Mouse (Mus musculus): ENCODE measurements around the gene S100b.

Gene S100b

GRCm38 (mm10) chr10:76260358-76261059 is 6.9 kb downstream of the S100b start:
- no peak for DNase-seq (ENCODE audit: low read depth, low spot score)

DNA sequence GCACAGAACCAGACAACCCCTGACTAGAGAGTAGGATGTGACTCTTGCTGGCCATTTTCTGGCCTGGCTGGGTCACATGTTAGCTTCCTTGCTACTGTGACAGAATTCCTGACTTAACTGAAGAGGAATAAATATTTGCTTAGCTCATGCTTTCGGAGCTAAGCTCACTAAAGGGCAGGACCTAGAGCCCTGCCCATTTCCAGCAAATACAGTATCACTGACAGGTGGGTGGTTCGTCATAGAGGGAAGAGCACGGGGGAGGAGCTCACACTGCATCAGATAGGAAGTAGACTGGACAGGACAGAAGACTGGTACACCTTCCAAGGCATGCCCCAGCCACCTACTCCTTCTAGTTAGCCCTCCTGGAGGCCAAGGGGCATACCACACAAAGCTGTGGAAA is 7.8 kb downstream of the S100b start:
- DNase-seq (ENCODE audit: low read depth, low spot score): no peak

DNA sequence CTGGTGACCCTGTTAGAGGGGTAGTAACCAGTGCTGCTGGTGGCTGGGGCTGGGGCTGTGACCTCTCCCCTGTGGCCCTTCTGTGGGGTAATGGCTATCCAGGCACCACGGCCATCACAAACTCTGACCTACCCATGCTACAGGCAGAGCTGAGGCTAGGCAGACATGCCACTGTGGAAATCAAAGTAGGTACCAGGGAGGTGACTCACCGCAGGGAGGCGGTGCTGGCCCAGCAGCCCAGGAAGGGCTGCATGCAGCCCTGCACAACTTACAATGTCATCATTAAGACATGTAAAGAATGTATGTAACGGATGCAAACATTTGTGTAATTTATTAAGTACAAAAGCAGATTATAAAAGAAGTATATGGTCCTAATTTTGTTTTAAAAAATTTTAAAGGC is 8.8 kb downstream of the S100b start:
- no peak for DNase-seq (ENCODE audit: low read depth, low spot score)

DNA sequence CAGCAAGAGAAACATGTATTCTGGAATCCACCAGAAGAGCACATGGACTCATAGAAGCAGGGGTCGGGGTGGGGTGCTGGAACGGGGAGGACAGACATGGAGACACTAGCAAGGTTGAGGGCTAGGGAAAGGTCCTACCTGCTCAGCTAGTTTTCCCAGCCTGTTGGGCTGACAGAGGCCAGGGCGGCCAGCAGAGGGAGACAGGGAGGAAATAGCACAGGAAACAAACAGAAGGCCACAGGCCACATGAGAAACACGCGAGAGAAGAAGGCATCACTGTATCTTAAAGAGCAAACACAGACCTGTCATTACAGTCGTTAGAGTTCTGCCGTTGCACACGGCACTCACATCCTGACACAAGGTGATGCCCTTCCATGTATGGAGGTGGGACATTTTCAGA is 17.6 kb downstream of the S100b start:
- peak; percentile 69 for DNase-seq (ENCODE audit: low read depth, low spot score)

DNA sequence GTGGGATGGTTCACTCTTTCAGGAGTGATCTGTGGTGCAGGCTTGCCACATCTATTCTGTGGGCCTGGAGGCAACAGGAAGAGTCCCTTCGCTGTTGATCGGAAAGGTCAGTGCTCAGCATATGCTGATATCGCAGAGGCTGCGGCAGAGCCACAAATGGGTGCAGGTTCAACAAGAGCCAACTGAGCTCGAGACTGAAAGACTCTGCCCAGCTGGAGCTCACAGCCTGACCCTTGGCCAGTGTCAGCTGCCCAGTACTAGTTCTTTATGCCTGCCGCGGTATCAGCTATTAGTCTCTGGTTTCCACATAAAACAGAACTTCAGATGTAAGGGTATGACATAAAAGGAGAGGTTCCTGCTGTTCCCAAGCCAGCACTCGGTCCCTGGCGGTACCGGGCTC is 21.6 kb downstream of the S100b start:
- DNase-seq (ENCODE audit: low read depth, low spot score): no peak

GRCm38 (mm10) chr10:76278541-76279097 is 25.0 kb downstream of the S100b start:
- no peak for DNase-seq (ENCODE audit: low read depth, low spot score)

DNA sequence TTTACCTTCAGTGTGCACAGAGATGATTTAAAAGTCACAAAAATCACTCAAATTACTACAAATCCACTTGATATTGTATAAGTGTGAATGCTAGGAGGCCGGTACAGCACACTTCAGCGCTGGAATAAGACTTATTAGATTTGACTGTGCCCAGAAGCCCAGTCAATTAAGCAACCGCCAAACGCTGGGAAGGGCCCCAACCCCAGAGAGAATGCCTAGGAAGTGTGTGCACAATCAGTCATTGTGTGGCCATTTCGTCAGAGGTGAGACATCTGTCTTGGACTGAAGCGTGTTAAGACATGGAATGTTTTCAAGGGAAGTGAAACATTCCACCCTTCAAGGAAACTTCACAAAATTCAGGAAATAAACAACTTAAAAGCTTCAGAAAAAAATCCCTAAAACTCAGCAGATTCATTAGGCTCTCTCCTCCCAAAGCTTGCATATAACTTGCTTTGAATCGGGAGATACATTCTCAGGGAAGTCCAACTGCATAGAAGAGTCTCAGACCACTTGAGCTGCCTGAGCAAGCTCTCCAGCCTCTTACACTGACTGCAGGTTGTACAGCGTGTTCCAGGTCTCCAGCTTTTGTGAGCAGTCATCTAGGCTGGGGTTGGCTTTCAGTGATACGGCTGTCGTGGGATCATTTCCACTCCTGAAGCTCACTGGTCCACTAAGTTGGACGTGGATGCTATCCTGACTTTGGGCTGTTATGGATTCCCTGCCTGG is 34.8 kb downstream of the S100b start:
- no peak for DNase-seq (ENCODE audit: low read depth, low spot score)

- DNase-seq (ENCODE audit: low read depth, low spot score): no peak
These were observed 35.4 kb downstream of the S100b start for GRCm38 (mm10) chr10:76289052-76289451.

GRCm38 (mm10) chr10:76289936-76290671 is 36.5 kb downstream of the S100b start:
- no peak for DNase-seq (ENCODE audit: low read depth, low spot score)

- DNase-seq (ENCODE audit: low read depth, low spot score): no peak
These were observed 39.6 kb downstream of the S100b start for GRCm38 (mm10) chr10:76293222-76293621.

- no peak for DNase-seq (ENCODE audit: low read depth, low spot score)
These were observed 46.5 kb downstream of the S100b start for GRCm38 (mm10) chr10:76300133-76300532.

DNA sequence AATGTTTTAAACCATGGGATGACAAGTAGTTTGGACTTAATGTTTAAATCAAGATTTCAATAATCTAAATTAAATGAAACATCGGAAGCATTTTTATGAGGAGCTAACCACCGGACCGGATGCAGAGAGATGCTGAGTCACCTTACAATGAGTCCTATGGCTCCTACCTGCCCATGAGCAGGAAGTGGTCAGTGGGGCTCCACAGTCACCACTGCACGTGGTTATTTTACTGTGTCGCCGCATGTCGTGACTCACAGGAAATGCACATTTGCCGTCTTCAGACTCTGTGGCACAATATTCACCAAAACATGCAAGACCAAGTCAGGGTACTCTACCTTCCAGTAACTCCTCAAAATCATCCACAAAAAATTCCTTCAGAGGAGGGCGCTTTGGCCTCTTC is 53.1 kb downstream of the S100b start:
- peak; percentile 78 for DNase-seq (ENCODE audit: low read depth, low spot score)
